Mouse (Mus musculus): ENCODE data around the gene Kif3c. TPM values are rescaled to one million over a fixed set of nuclear protein-coding genes. Genes with fewer than 3 reads are reported as not detected.

The Kif3c gene
- total and polyA plus RNA-seq, 3 experiments, result 3.5 to 5.9 (median 5.5) TPM

- no peak for DNase-seq (ENCODE audit: extremely low read depth)
- Histone ChIP-seq H3K9ac (ENCODE audit: insufficient read depth, low read depth) (no peak overlapping the region), H3K9me3 (replicated peaks; ENCODE audit: low read length) (no peaks in the 10 kb centered on the region), H3K4me1 (ENCODE audit: control insufficient read depth in 1 of 2, insufficient read depth in 2 of 2) (peaks cover 7% of the 10 kb centered on the region in 2 experiments; a peak in 1 of 4 replicates), H3K27me3 (replicated peaks) (no peaks in the 10 kb centered on the region), H3K27ac (ENCODE audit: insufficient read depth, low read depth) (no peak overlapping the region), H3K4me2 (ENCODE audit: insufficient read depth, low read depth, poor library complexity, severe bottlenecking) (no peak overlapping the region), H3K36me3 (replicated peaks in 1 of 2; ENCODE audit: control insufficient read depth in 1 of 2, insufficient read depth in 1 of 2, low read length in 1 of 2) (peaks cover 0 to 21% of the 10 kb centered on the region in 2 experiments), H3K4me3 (replicated peaks in 1 of 3; ENCODE audit: low read depth in 2 of 3, low read length in 2 of 3, poor library complexity in 1 of 3) (no peak overlapping the region), H3K79me2 (replicated peaks; ENCODE audit: control insufficient read depth, extremely low read depth, insufficient read depth, poor library complexity, severe bottlenecking) (no peaks in the 10 kb centered on the region)
- dilution Hi-C loops (cut with MboI; ENCODE audit: extremely low pct_ligation_motif_present, extremely low pct_unique_long_range_greater_than_20kb, low sequenced_read_pairs), result no loop called here
- in situ Hi-C loops (cut with MboI; ENCODE audit: low pct_ligation_motif_present, low pct_unique_long_range_greater_than_20kb, low sequenced_read_pairs), result no loop called here
- TF ChIP-seq NELFE (IDR thresholded peaks at IDR 0.05; ENCODE audit: low read depth, low read length), result no peak
- no peak for TF ChIP-seq UBTF (IDR thresholded peaks at IDR 0.05; ENCODE audit: low read depth, low read length)
- TF ChIP-seq RAD21 (IDR thresholded peaks at IDR 0.05; ENCODE audit: low read depth, low read length), result no peak
- TF ChIP-seq SIN3A (IDR thresholded peaks at IDR 0.05; ENCODE audit: low read length), result no peak
- TF ChIP-seq IRF4 (IDR thresholded peaks at IDR 0.05; ENCODE audit: low read depth, low read length), result no peak
- no peak for TF ChIP-seq NRF1 (IDR thresholded peaks at IDR 0.05; ENCODE audit: low read depth, low read length)
- no peak for TF ChIP-seq EP300 (IDR thresholded peaks at IDR 0.05; ENCODE audit: low read length)
- TF ChIP-seq MYC (IDR thresholded peaks at IDR 0.05; ENCODE audit: low read depth, low read length), result no peak
- no peak for TF ChIP-seq MAFK (IDR thresholded peaks at IDR 0.05; ENCODE audit: insufficient replicate concordance, low read length)
- TF ChIP-seq MAX (IDR thresholded peaks at IDR 0.05; ENCODE audit: low read length), result no peak
- TF ChIP-seq SMC3 (IDR thresholded peaks at IDR 0.05; ENCODE audit: low read depth, low read length), result no peak
- TF ChIP-seq MEF2A (IDR thresholded peaks at IDR 0.05; ENCODE audit: borderline replicate concordance, low read depth, low read length), result no peak
- TF ChIP-seq ZNF384 (IDR thresholded peaks at IDR 0.05; ENCODE audit: low read depth, low read length), result no peak
- no peak for TF ChIP-seq CHD2 (IDR thresholded peaks at IDR 0.05; ENCODE audit: low read length)
- no peak for TF ChIP-seq ZKSCAN1 (IDR thresholded peaks at IDR 0.05; ENCODE audit: borderline replicate concordance, low read depth, low read length)
- no peak for TF ChIP-seq ZC3H11A (IDR thresholded peaks at IDR 0.05; ENCODE audit: low read depth, low read length)
Observed at GRCm38 (mm10) chr12:3325232-3325631, 39.7 kb upstream of the Kif3c start.

- Histone ChIP-seq H3K36me3 (replicated peaks in 1 of 2; ENCODE audit: control insufficient read depth in 1 of 2, insufficient read depth in 1 of 2, low read length in 1 of 2) (peaks cover 0 to 26% of the 10 kb centered on the region in 2 experiments), H3K9me3 (replicated peaks; ENCODE audit: low read length) (no peaks in the 10 kb centered on the region), H3K4me3 (replicated peaks in 1 of 3; ENCODE audit: low read depth in 2 of 3, low read length in 2 of 3, poor library complexity in 1 of 3) (no peak overlapping the region), H3K27me3 (replicated peaks) (no peaks in the 10 kb centered on the region), H3K9ac (ENCODE audit: insufficient read depth, low read depth) (no peak overlapping the region), H3K79me2 (replicated peaks; ENCODE audit: control insufficient read depth, extremely low read depth, insufficient read depth, poor library complexity, severe bottlenecking) (no peaks in the 10 kb centered on the region), H3K27ac (ENCODE audit: insufficient read depth, low read depth) (no peak overlapping the region), H3K4me1 (ENCODE audit: control insufficient read depth in 1 of 2, insufficient read depth in 2 of 2) (no peaks in the 10 kb centered on the region), H3K4me2 (ENCODE audit: insufficient read depth, low read depth, poor library complexity, severe bottlenecking) (no peak overlapping the region)
- TF ChIP-seq BHLHE40 (IDR thresholded peaks at IDR 0.05; ENCODE audit: low read depth, low read length) (no peak), ELF1 (IDR thresholded peaks at IDR 0.05; ENCODE audit: low read depth, low read length) (no peak), ZKSCAN1 (IDR thresholded peaks at IDR 0.05; ENCODE audit: borderline replicate concordance, low read depth, low read length) (no peak), GABPA (IDR thresholded peaks at IDR 0.05; ENCODE audit: insufficient replicate concordance, low read depth, low read length) (no peak), NRF1 (IDR thresholded peaks at IDR 0.05; ENCODE audit: low read depth, low read length) (no peak), E2F4 (IDR thresholded peaks at IDR 0.05; ENCODE audit: insufficient replicate concordance, low read depth, low read length) (no peak)
- in situ Hi-C loops (cut with MboI; ENCODE audit: low pct_ligation_motif_present, low pct_unique_long_range_greater_than_20kb, low sequenced_read_pairs), result no loop called here
- DNase-seq (ENCODE audit: extremely low read depth), result no peak
- dilution Hi-C loops (cut with MboI; ENCODE audit: extremely low pct_ligation_motif_present, extremely low pct_unique_long_range_greater_than_20kb, low sequenced_read_pairs), result no loop called here
Observed at GRCm38 (mm10) chr12:3329677-3330076, 35.3 kb upstream of the Kif3c start.

Data from CH12.LX (cell line).